Mouse (Mus musculus) left cerebral cortex, postnatal 25 days (tissue): ENCODE data around the gene Atf6. TPM values are rescaled to one million over a fixed set of nuclear protein-coding genes. Genes with fewer than 3 reads are reported as not detected.

Experiments used
- total RNA-seq, 2 experiments: library from RNA; stranded (reverse); gene quantifications; 2 replicates each; pipeline ENCODE4 v1.2.3; 2021

Gene Atf6
- total RNA-seq, 2 experiments from 2014 or later, result 51.8 to 52.9 TPM

Other genes with a start within 250 kb of the Atf6 start
- gene Olfml2b, start 223.2 kb downstream of the Atf6 start, total RNA-seq, result 1 to 10 TPM; 2.5 to 4.0 TPM
- 1 to 10 TPM in 1 of 2 experiments, under 1 TPM in 1; 0.43 to 1.4 TPM for gene Gm26620, start 17.3 kb upstream of the Atf6 start, total RNA-seq
- 10 to 100 TPM; 14.4 to 17.9 TPM for gene Dusp12, start 17.8 kb upstream of the Atf6 start, total RNA-seq
- under 1 TPM; 0.34 to 0.37 TPM for gene Fcrlb, start 45.2 kb upstream of the Atf6 start, total RNA-seq
- not detected for gene Fcrla, start 59.8 kb upstream of the Atf6 start, total RNA-seq
- 1 to 10 TPM; 3.6 to 6.2 TPM for gene Fcgr2b, start 108.8 kb upstream of the Atf6 start, total RNA-seq
- not detected for gene Fcgr4, start 151.1 kb upstream of the Atf6 start, total RNA-seq
- gene Fcgr3, start 197.2 kb upstream of the Atf6 start, total RNA-seq, result 10 to 100 TPM; 13.8 TPM
- gene Cfap126, start 246.1 kb upstream of the Atf6 start, total RNA-seq, result under 1 TPM; 0.34 to 0.43 TPM